Mouse (Mus musculus) G1E (cell line): Measurements from ENCODE around the gene Serpinb9. TPM values are rescaled to one million over a fixed set of nuclear protein-coding genes. Genes with fewer than 3 reads are reported as not detected.

ENCODE experiments used
- ATAC-seq: 2 replicates; pipeline ENCODE4 v1.8.0; 2016; ENCODE audit warnings: mild to moderate bottlenecking; ENCODE audit not compliant: insufficient number of reproducible peaks, poor library complexity, low FRiP score, severe bottlenecking; ENCODE audit errors: extremely low read depth
- DNase-seq: peaks from one replicate; pipeline ENCODE4 v3.0.0; 2012; ENCODE audit warnings: low spot score
- H3K27me3 ChIP-seq: 2 replicates; pipeline ENCODE4 v1.6.1; 2012; ENCODE audit warnings: mild to moderate bottlenecking, low read length, inconsistent platforms; ENCODE audit not compliant: insufficient read depth
- H3K36me3 ChIP-seq: replicated peaks from 2 replicates; pipeline ENCODE3; 2012; ENCODE audit warnings: mild to moderate bottlenecking, inconsistent platforms
- H3K4me1 ChIP-seq: 2 replicates; pipeline ENCODE4 v1.6.1; 2012; ENCODE audit warnings: low read depth, low read length, inconsistent platforms, mixed read lengths; ENCODE audit not compliant: insufficient read depth
- H3K4me3 ChIP-seq: 2 replicates; pipeline ENCODE4 v1.5.1; 2012; ENCODE audit warnings: low read depth, mild to moderate bottlenecking, inconsistent platforms, low read length, moderate library complexity, mixed read lengths
- H3K9me3 ChIP-seq: replicated peaks from 2 replicates; pipeline ENCODE4 v1.6.1; 2012; ENCODE audit warnings: inconsistent platforms
- CTCF ChIP-seq: IDR thresholded peaks from 2 replicates; pipeline ENCODE4 v1.5.1; 2012; ENCODE audit warnings: low read depth, low read length, inconsistent platforms, mixed read lengths
- GATA1 ChIP-seq: IDR thresholded peaks from 2 replicates; pipeline ENCODE4 v1.6.1; 2012; ENCODE audit warnings: borderline replicate concordance, low read length, inconsistent platforms, mixed read lengths
- GATA2 ChIP-seq: IDR thresholded peaks from 2 replicates; pipeline ENCODE4 v1.6.1; 2012; ENCODE audit warnings: low read depth, low read length, inconsistent platforms, borderline replicate concordance
- POLR2AphosphoS5 ChIP-seq: IDR thresholded peaks from 2 replicates; pipeline ENCODE4 v1.6.1; 2012; ENCODE audit warnings: low read depth, low read length, inconsistent platforms; ENCODE audit not compliant: insufficient replicate concordance
- TAL1 ChIP-seq: conservative IDR thresholded peaks from 2 replicates; pipeline ENCODE4 v1.6.1; 2012; ENCODE audit warnings: low read depth, low read length, inconsistent platforms, mixed read lengths
- polyA plus RNA-seq: library from polyadenylated mRNA; stranded (reverse); fragments of >175 nt; gene quantifications from 2 replicates; pipeline ENCODE4 v1.2.3, GENCODE M21; 2012
- total RNA-seq, 2 experiments: library from RNA; stranded (forward) in 1 of 2; stranded (reverse) in 1 of 2; fragments of 200-1000 nt in 1 of 2; fragments of >200 nt in 1 of 2; fragmentation: Nextera tagmentation in 1 of 2; gene quantifications; 2 replicates each; pipeline ENCODE4 v1.2.3; 2014 to 2017

The Serpinb9 gene
- total and polyA plus RNA-seq, 3 experiments: 0.15 to 3.4 (median 2.4) TPM

GRCm38 (mm10) chr13:33012395-33012794 is 9.3 kb downstream of the Serpinb9 start:
- Histone ChIP-seq H3K4me3 (no peak overlapping the region), H3K4me1 (no peaks in the 10 kb centered on the region), H3K9me3 (no peaks in the 10 kb centered on the region), H3K36me3 (no peaks in the 10 kb centered on the region), H3K27me3 (no peaks in the 10 kb centered on the region)
- TF ChIP-seq GATA1 (no peak), POLR2AphosphoS5 (no peak), CTCF (no peak), TAL1 (no peak), GATA2 (no peak)
- no peak for DNase-seq
- no peak for ATAC-seq

- no peaks in the 10 kb centered on the region for H3K27me3 ChIP-seq
- TF ChIP-seq CTCF (no peak), TAL1 (no peak), POLR2AphosphoS5 (no peak)
- H3K4me3 ChIP-seq: no peak overlapping the region
- H3K4me1 ChIP-seq: no peaks in the 10 kb centered on the region
- no peaks in the 10 kb centered on the region for H3K36me3 ChIP-seq
- no peak for ATAC-seq
- H3K9me3 ChIP-seq: no peaks in the 10 kb centered on the region
- DNase-seq: no peak
These were observed 10.2 kb downstream of the Serpinb9 start for GRCm38 (mm10) chr13:33013271-33013670.

- no peaks in the 10 kb centered on the region for H3K36me3 ChIP-seq
- H3K9me3 ChIP-seq: no peaks in the 10 kb centered on the region
- ATAC-seq (no peak), DNase-seq (no peak)
- no peaks in the 10 kb centered on the region for H3K4me1 ChIP-seq
- H3K27me3 ChIP-seq: peaks cover 5% of the 10 kb centered on the region; the same call in 1 of the 2 replicates
- no peak overlapping the region for H3K4me3 ChIP-seq
- TF ChIP-seq TAL1 (no peak), GATA1 (no peak), POLR2AphosphoS5 (no peak), GATA2 (no peak), CTCF (no peak)
These were observed 19.3 kb downstream of the Serpinb9 start for GRCm38 (mm10) chr13:33022371-33022770.

- H3K4me3 ChIP-seq: no peak overlapping the region
- ATAC-seq (no peak), DNase-seq (no peak)
- peaks cover 4% of the 10 kb centered on the region; the same call in 1 of the 2 replicates for H3K27me3 ChIP-seq
- TF ChIP-seq GATA2: no peak
- no peak for TF ChIP-seq CTCF
- no peak for TF ChIP-seq TAL1
- no peak for TF ChIP-seq GATA1
- no peak for TF ChIP-seq POLR2AphosphoS5
- no peaks in the 10 kb centered on the region for H3K36me3 ChIP-seq
- no peaks in the 10 kb centered on the region for H3K4me1 ChIP-seq
- no peaks in the 10 kb centered on the region for H3K9me3 ChIP-seq
These were observed 23.5 kb downstream of the Serpinb9 start for GRCm38 (mm10) chr13:33026427-33027057.

GRCm38 (mm10) chr13:33027244-33027643 is 24.2 kb downstream of the Serpinb9 start, which contains the start of gene Serpinb9b:
TSS of gene Serpinb9b (plus strand) at chr13:33027416.
- ATAC-seq: no peak
- Histone ChIP-seq H3K4me3 (no peak within 1 kb of the TSS), H3K27me3 (peaks cover 4% of the 10 kb centered on the region; the same call in 1 of the 2 replicates), H3K36me3 (no peaks in the 10 kb centered on the region), H3K4me1 (no peaks in the 10 kb centered on the region), H3K9me3 (no peaks in the 10 kb centered on the region)
- no peak for DNase-seq
- TF ChIP-seq GATA2 (no peak), TAL1 (no peak), GATA1 (no peak), CTCF (no peak), POLR2AphosphoS5 (no peak)

GRCm38 (mm10) chr13:33028146-33028545 is 25.1 kb downstream of the Serpinb9 start:
- H3K36me3 ChIP-seq: no peaks in the 10 kb centered on the region
- ATAC-seq (no peak), DNase-seq (no peak)
- no peaks in the 10 kb centered on the region for H3K9me3 ChIP-seq
- H3K4me1 ChIP-seq: no peaks in the 10 kb centered on the region
- TF ChIP-seq POLR2AphosphoS5: no peak
- no peak for TF ChIP-seq TAL1
- no peak for TF ChIP-seq GATA2
- no peak for TF ChIP-seq CTCF
- TF ChIP-seq GATA1: no peak
- no peak overlapping the region for H3K4me3 ChIP-seq
- H3K27me3 ChIP-seq: peaks cover 4% of the 10 kb centered on the region; the same call in 1 of the 2 replicates
